Mouse (Mus musculus) lung, postnatal 25 days (tissue): ENCODE measurements around the gene Ubtd2.
A peak's percentile ranks its signal among the peaks of the same experiment; 100 is the strongest.
"Not testable (repeated sequence)": the region's sequence is repeated elsewhere in the genome, so short reads cannot be mapped to it uniquely, and the experiment has no call there.

ENCODE experiments used
- DNase-seq: peaks from one replicate; pipeline ENCODE4 v3.0.0; 2022; ENCODE audit warnings: low spot score

The Ubtd2 gene

GRCm38 (mm10) chr11:32464282-32464681, 9.1 kb downstream of the Ubtd2 start:
- no peak for DNase-seq

- no peak for DNase-seq
Observed at GRCm38 (mm10) chr11:32471925-32472324, 16.8 kb downstream of the Ubtd2 start.

- no peak for DNase-seq
Observed at GRCm38 (mm10) chr11:32474725-32475124, 19.6 kb downstream of the Ubtd2 start.

- DNase-seq, result no peak
Observed at GRCm38 (mm10) chr11:32475487-32476236, 20.5 kb downstream of the Ubtd2 start.

- no peak for DNase-seq
Observed at GRCm38 (mm10) chr11:32481525-32481924, 26.4 kb downstream of the Ubtd2 start.

- no peak for DNase-seq
Observed at GRCm38 (mm10) chr11:32485290-32485689, 30.1 kb downstream of the Ubtd2 start.

- no peak for DNase-seq
Observed at GRCm38 (mm10) chr11:32486621-32487020, 31.5 kb downstream of the Ubtd2 start.

GRCm38 (mm10) chr11:32487501-32487900, 32.3 kb downstream of the Ubtd2 start:
- DNase-seq, result no peak

GRCm38 (mm10) chr11:32488344-32488743, 33.2 kb downstream of the Ubtd2 start:
- DNase-seq, result peak; percentile 36

- no peak for DNase-seq
Observed at GRCm38 (mm10) chr11:32488808-32489670, 33.9 kb downstream of the Ubtd2 start.

- no peak for DNase-seq
Observed at GRCm38 (mm10) chr11:32491079-32491478, 35.9 kb downstream of the Ubtd2 start.

GRCm38 (mm10) chr11:32493312-32493711, 38.1 kb downstream of the Ubtd2 start:
- DNase-seq, result peak; percentile 36

GRCm38 (mm10) chr11:32495283-32495682, 40.1 kb downstream of the Ubtd2 start:
- no peak for DNase-seq

- peak; percentile 8 for DNase-seq
Observed at GRCm38 (mm10) chr11:32498757-32499535, 43.8 kb downstream of the Ubtd2 start.

- no peak for DNase-seq
Observed at GRCm38 (mm10) chr11:32499931-32500330, 44.8 kb downstream of the Ubtd2 start.

GRCm38 (mm10) chr11:32503711-32504110, 48.5 kb downstream of the Ubtd2 start:
- DNase-seq, result no peak

GRCm38 (mm10) chr11:32505091-32505739, 50.0 kb downstream of the Ubtd2 start:
- no peak for DNase-seq

GRCm38 (mm10) chr11:32510930-32511329, 55.8 kb downstream of the Ubtd2 start:
- no peak for DNase-seq

GRCm38 (mm10) chr11:32514853-32515252, 59.7 kb downstream of the Ubtd2 start:
- DNase-seq, result not testable (repeated sequence)

GRCm38 (mm10) chr11:32516091-32516490, 60.9 kb downstream of the Ubtd2 start:
- DNase-seq, result no peak

- DNase-seq, result no peak
Observed at GRCm38 (mm10) chr11:32516916-32517712, 61.9 kb downstream of the Ubtd2 start.
